Mouse (Mus musculus) midbrain, embryonic 14.5 days (tissue): Measurements from ENCODE around the gene Nfkbib. TPM values are rescaled to one million over a fixed set of nuclear protein-coding genes. Genes with fewer than 3 reads are reported as not detected.

Experiments
- ATAC-seq: fragments of 200-750 bp; cut with Nextera tagmentation; 2 replicates; pipeline ENCODE4 v1.8.0; 2017; ENCODE audit warnings: moderate number of reproducible peaks, moderate library complexity; ENCODE audit not compliant: low FRiP score, low TSS enrichment
- DNase-seq: peaks from one replicate; pipeline ENCODE4 v3.0.0-alpha.2; 2015
- H3K27ac ChIP-seq: fragments of 300-500 bp; sonication (generic); replicated peaks from 2 replicates; pipeline ENCODE4 v1.5.1; 2014; ENCODE audit warnings: mild to moderate bottlenecking, low read depth, low read length, moderate library complexity
- H3K27me3 ChIP-seq: fragments of 300-500 bp; sonication (generic); 2 replicates; pipeline ENCODE4 v1.6.1; 2014; ENCODE audit warnings: low read length, control low read depth, mixed read lengths; ENCODE audit not compliant: control insufficient read depth, insufficient read depth
- H3K36me3 ChIP-seq: fragments of 300-500 bp; sonication (generic); 2 replicates; pipeline ENCODE4 v1.6.1; 2014; ENCODE audit warnings: low read length, control low read depth; ENCODE audit not compliant: control insufficient read depth, insufficient read depth
- H3K4me1 ChIP-seq: fragments of 300-500 bp; sonication (generic); 2 replicates; pipeline ENCODE4 v1.6.1; 2014; ENCODE audit warnings: mild to moderate bottlenecking, antibody characterized with exemption, low read length, control low read depth; ENCODE audit not compliant: control insufficient read depth, insufficient read depth
- H3K4me2 ChIP-seq: fragments of 300-500 bp; sonication (generic); 2 replicates; pipeline ENCODE4 v1.6.1; 2014; ENCODE audit warnings: mild to moderate bottlenecking, low read length, moderate library complexity
- H3K4me3 ChIP-seq: fragments of 300-500 bp; sonication (generic); replicated peaks from 2 replicates; pipeline ENCODE4 v1.5.1; 2014; ENCODE audit warnings: low read depth, low read length
- H3K9ac ChIP-seq: fragments of 300-500 bp; sonication (generic); replicated peaks from 2 replicates; pipeline ENCODE4 v1.6.1; 2014; ENCODE audit warnings: mild to moderate bottlenecking, low read length, moderate library complexity
- H3K9me3 ChIP-seq: fragments of 300-500 bp; sonication (generic); 2 replicates; pipeline ENCODE4 v1.6.1; 2016; ENCODE audit warnings: low read length, control low read depth, mixed read lengths; ENCODE audit not compliant: control insufficient read depth
- WGBS: fragments of 180-500 bp; shearing (Covaris S2); extraction: QIAGEN DNeasy Blood & Tissue Kit; methylation state at CpG from one replicate; pipeline ENCODE4 v1.1.7; 2014; 5-methylcytosine and 5-hydroxymethylcytosine counted together
- polyA plus RNA-seq: library from polyadenylated mRNA; unstranded; fragments of >200 nt; fragmentation: Nextera tagmentation; extraction: Ambion mirVana; gene quantifications from 2 replicates; pipeline ENCODE4 v1.2.1, GENCODE M21; 2014

Gene Nfkbib
- polyA plus RNA-seq, 1 experiment from 2014 or later = 55.9 TPM

DNA sequence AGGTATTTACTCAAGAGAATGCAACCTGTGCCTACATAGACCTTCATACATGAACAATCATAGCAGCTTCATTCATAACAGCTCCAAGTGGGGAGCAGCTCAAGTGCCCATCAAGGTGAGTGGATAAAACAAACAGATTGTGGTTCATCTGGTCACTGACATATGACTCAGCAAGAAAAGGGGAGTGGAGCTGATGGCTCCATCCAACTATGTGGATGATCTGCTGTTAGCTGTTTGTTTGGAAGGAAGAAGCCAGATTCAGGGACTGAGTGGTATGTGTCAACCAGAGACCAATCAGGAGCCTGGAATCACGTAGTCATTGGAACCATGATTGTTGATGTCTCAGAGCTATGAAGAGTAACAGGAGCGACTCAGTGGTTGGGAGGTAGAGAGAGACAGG lies 42.7 kb downstream of the Nfkbib start:
- ATAC-seq = no peak
- Histone ChIP-seq H3K4me3 (no peak overlapping the region), H3K9ac (no peak overlapping the region), H3K27ac (no peak overlapping the region), H3K4me1 (no peaks in the 10 kb centered on the region), H3K4me2 (no peak overlapping the region), H3K9me3 (no peaks in the 10 kb centered on the region), H3K36me3 (no peaks in the 10 kb centered on the region), H3K27me3 (no peaks in the 10 kb centered on the region)
- DNase-seq = no peak
- 92% methylated on average over 2 of the region's 2 CpGs for WGBS

DNA sequence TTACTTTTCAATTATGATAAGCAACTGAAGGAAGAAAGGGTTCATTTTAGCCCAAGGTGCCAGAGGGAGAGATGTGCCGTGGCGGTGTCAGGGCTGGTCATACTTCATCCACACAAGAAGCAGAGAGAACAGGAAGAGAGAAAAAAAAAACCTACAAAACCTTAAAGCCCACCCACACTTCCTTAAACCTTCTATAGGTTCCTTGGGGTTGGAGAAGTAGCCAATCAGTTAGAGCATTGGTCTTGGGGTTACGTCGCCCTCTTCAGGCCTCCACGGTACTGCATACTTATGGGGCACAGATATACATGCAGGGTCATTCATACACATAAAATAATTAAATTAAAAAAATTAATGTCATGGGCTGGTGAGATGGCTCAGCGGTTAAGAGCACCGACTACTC lies 45.2 kb downstream of the Nfkbib start:
- WGBS = 92% methylated on average over 7 of the region's 7 CpGs
- ATAC-seq = no peak

DNA sequence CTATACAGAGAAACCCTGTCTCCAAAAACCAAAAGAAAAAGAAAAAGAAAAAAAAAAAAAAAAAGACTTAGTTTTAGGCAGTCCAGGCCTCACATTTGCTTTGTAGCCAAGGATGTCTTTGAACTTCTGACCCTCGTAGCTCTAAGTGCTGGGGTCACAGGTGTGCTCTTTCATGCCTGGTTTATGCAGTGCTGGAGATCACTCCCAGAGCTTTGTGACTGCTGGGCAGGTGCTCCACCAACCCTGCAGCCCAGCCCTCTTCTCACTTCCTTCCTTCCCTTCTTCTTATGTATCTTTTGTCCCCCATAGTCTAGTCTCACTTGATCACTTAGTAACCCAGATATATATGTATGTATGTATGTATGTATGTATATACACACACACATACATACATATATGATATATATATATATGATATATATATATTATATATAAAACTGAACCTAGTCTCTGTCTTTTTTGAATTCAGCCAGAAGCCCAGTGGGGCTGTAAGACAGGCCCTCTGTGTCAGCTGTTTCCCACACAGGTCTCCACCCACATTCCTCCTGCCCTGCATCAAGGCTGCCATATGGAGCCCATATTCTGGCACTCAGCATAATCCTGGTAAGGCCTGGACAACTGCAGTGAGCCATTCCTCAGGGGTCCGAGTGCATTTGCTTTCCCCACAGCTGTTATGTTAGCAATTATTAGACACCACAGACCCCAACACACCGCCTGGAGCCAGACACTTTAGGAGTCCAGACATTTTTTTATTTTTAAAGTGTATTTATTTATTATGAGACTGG lies 46.4 kb downstream of the Nfkbib start:
- no peak overlapping the region for H3K4me2 ChIP-seq
- H3K9ac ChIP-seq = no peak overlapping the region
- ATAC-seq = no peak
- H3K4me3 ChIP-seq = no peak overlapping the region
- 85% methylated on average over 3 of the region's 3 CpGs for WGBS
- H3K27me3 ChIP-seq = no peaks in the 10 kb centered on the region
- H3K36me3 ChIP-seq = no peaks in the 10 kb centered on the region
- H3K4me1 ChIP-seq = no peaks in the 10 kb centered on the region; the same call in 1 of the 2 replicates
- no peak overlapping the region for H3K27ac ChIP-seq
- no peaks in the 10 kb centered on the region for H3K9me3 ChIP-seq
- no peak for DNase-seq

More for the DNA sequence above, 45.2 kb downstream of the Nfkbib start:
- Histone ChIP-seq H3K27ac (no peak overlapping the region), H3K36me3 (no peaks in the 10 kb centered on the region), H3K9ac (no peak overlapping the region), H3K27me3 (no peaks in the 10 kb centered on the region), H3K4me3 (no peak overlapping the region), H3K4me2 (no peak overlapping the region), H3K4me1 (no peaks in the 10 kb centered on the region), H3K9me3 (no peaks in the 10 kb centered on the region)
- no peak for DNase-seq

DNA sequence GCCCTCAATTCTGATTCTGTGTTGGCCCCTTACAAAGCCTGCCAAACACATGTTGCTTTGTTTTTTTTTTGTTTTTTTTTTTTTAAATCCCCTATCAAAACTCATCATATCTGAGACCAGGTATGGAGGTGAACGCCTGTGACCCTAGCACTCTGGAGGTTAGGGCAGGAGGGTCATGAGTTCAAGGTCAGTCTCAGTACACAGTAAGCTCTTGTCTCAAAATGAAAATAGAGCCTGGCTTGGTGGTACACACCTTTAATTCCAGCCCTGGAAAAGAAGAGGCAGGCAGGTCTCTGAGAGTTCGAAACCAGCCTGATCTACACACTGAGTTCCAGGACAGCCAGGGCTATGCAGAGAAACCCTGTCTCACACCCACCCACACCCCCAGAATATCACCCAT lies 47.7 kb downstream of the Nfkbib start:
- no peak for ATAC-seq
- no peak for DNase-seq
- Histone ChIP-seq H3K27me3 (no peaks in the 10 kb centered on the region), H3K4me3 (no peak overlapping the region), H3K9ac (no peak overlapping the region), H3K36me3 (no peaks in the 10 kb centered on the region), H3K4me1 (no peaks in the 10 kb centered on the region; the same call in 1 of the 2 replicates), H3K9me3 (no peaks in the 10 kb centered on the region), H3K4me2 (no peak overlapping the region), H3K27ac (no peak overlapping the region)
- 93% methylated on average over 2 of the region's 2 CpGs for WGBS

DNA sequence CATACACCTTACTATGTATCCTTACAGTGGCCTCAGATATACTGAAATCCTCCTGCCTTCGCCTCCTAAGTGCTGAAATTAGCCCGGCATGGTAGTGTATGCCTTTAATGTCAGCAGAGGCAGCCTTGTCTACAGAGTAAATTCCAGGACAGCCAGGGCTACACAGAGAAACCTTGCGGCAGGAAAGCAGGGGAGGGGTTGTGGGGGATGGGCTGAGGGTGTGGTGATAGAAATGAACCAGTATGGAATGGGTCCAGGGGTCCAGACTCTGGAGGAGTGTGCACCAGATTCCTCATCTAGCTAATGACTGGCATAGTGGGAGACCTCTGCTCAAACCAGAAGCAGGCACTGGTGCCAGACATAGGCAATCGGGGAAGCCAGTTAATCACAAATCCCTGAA lies 48.2 kb downstream of the Nfkbib start:
- no peak for DNase-seq
- Histone ChIP-seq H3K4me3 (no peak overlapping the region), H3K4me2 (no peak overlapping the region), H3K27ac (no peak overlapping the region), H3K27me3 (no peaks in the 10 kb centered on the region), H3K4me1 (no peaks in the 10 kb centered on the region; the same call in 1 of the 2 replicates), H3K9ac (no peak overlapping the region), H3K36me3 (no peaks in the 10 kb centered on the region), H3K9me3 (no peaks in the 10 kb centered on the region)
- WGBS = 69% methylated on average over 4 of the region's 4 CpGs
- no peak for ATAC-seq

DNA sequence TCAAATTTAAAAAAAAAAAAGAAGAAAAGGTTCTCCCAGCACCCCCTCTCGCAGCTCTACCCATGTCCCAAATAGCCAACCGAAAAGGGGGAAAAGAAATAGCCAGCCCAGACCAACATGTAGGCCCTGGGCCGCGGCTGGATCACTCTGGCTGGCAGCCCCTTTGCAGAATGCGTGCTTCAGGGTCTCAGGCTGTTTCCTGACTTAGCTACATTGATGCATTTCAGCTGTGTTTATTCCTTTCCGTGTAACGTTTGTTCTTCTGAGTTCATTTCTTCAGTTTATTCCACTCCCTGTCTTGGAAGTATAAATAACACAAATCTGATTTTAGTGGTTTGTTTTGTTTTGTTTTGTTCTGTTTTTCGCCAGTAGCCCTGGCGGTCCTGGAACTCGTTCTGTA lies 49.6 kb downstream of the Nfkbib start:
- 93% methylated on average over 10 of the region's 10 CpGs for WGBS
- DNase-seq (no peak), ATAC-seq (no peak)
- H3K27me3 ChIP-seq = no peaks in the 10 kb centered on the region
- no peaks in the 10 kb centered on the region for H3K36me3 ChIP-seq
- no peak overlapping the region for H3K27ac ChIP-seq
- H3K9ac ChIP-seq = no peak overlapping the region
- H3K9me3 ChIP-seq = no peaks in the 10 kb centered on the region
- no peak overlapping the region for H3K4me3 ChIP-seq
- no peak overlapping the region for H3K4me2 ChIP-seq
- H3K4me1 ChIP-seq = no peaks in the 10 kb centered on the region; the same call in 1 of the 2 replicates

DNA sequence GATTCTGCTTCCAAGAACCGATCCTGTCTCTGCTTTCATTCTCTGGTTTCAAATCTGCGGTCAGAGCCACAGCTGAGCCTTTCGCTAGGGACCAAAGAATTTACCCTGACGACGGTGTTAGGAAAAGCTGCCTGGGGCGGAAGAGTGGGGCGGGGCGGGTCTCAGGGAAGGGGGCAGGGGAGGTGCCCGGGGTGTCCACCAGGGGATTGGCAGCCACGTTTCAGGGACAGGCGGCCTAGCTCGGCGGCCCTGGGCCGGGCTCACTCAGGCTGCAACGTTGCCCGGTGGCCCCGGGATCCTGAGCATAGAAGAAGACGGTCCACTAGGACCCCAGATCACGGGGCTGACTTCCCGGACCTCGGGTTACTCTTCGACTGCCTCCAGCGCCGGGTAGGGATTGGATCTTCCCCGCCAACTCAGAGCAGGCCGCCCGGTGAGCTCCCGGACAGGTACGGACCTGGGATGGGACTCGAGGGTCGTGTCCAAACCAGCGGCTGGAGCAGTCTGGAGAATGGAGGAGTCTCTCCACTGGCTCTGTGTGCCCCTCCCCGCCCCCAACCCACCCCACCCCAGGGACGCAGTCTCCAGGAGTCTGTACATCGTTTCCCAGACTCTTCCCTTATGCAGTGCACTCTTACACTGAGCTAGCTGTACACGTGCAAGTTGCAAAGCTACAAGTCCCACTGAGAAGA lies 50.6 kb downstream of the Nfkbib start, which contains the start of gene Fbxo17:
TSS of gene Fbxo17 (plus strand) at position 215 of the 692 bp plus-strand sequence.
- H3K36me3 ChIP-seq = no peaks in the 10 kb centered on the region
- under 1% methylated on average over 36 of the region's 36 CpGs for WGBS
- H3K4me1 ChIP-seq = no peaks in the 10 kb centered on the region; the same call in 1 of the 2 replicates
- no peaks in the 10 kb centered on the region for H3K27me3 ChIP-seq
- peak; percentile 74 for DNase-seq
- peak; percentile 48 for ATAC-seq
- peak within 1 kb of the TSS; percentile 36 for H3K4me3 ChIP-seq
- no peak within 1 kb of the TSS for H3K27ac ChIP-seq
- H3K9ac ChIP-seq = peak within 1 kb of the TSS; percentile 52
- H3K9me3 ChIP-seq = no peaks in the 10 kb centered on the region
- H3K4me2 ChIP-seq = peak within 1 kb of the TSS; percentile 70

DNA sequence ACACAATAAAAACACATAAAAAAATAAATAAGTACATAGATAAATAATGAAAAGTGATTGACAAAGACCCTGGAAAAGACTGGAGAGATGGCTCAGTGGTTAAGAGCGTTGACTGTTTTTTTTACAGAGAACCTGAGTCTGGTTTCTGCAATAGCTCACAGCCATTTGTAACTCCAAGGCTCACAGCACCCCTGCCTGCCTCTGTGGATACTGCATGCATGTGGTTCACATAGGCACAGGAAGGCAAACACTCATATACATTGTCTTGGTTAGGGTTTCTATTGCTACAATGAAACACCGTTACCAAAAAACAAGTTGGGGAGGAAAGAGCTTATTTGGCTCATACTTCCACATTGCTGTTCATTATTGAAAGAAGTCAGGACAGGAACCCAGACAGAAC lies 51.7 kb downstream of the Nfkbib start:
- WGBS = 98% methylated on average over 2 of the region's 2 CpGs
- no peak for DNase-seq

More for the DNA sequence above, 51.7 kb downstream of the Nfkbib start:
- no peaks in the 10 kb centered on the region; the same call in 1 of the 2 replicates for H3K4me1 ChIP-seq
- no peaks in the 10 kb centered on the region for H3K36me3 ChIP-seq
- H3K9me3 ChIP-seq = no peaks in the 10 kb centered on the region
- no peaks in the 10 kb centered on the region for H3K27me3 ChIP-seq
- H3K4me3 ChIP-seq = no peak overlapping the region
- H3K4me2 ChIP-seq = no peak overlapping the region
- H3K27ac ChIP-seq = no peak overlapping the region
- ATAC-seq = no peak
- no peak overlapping the region for H3K9ac ChIP-seq
